Mouse (Mus musculus) lung, adult 2 months (tissue): ENCODE data around the gene Nxnl1. TPM values are rescaled to one million over a fixed set of nuclear protein-coding genes. Genes with fewer than 3 reads are reported as not detected.
"Not testable (repeated sequence)": the region's sequence is repeated elsewhere in the genome, so short reads cannot be mapped to it uniquely, and the experiment has no call there.

ENCODE experiments used
- DNase-seq: peaks from one replicate; pipeline ENCODE4 v3.0.0; 2022
- H3K4me1 ChIP-seq: fragments of 200-500 bp; 2 replicates; pipeline ENCODE4 v1.6.1; 2011; ENCODE audit warnings: low read length; ENCODE audit not compliant: control insufficient read depth, insufficient read depth
- H3K4me3 ChIP-seq: fragments of 200-500 bp; replicated peaks from 2 replicates; pipeline ENCODE3; 2011; ENCODE audit warnings: low read depth, mild to moderate bottlenecking, control low read depth, low read length; ENCODE audit errors: extremely low read depth
- CTCF ChIP-seq: fragments of 200-500 bp; IDR thresholded peaks from 2 replicates; pipeline ENCODE4 v1.5.1; 2011; ENCODE audit warnings: mild to moderate bottlenecking, low read length, control low read depth; ENCODE audit not compliant: insufficient read depth
- POLR2A ChIP-seq: fragments of 200-500 bp; IDR thresholded peaks from 2 replicates; pipeline ENCODE4 v1.6.1; 2011; ENCODE audit warnings: low read depth, mild to moderate bottlenecking, control low read depth, low read length, borderline replicate concordance; ENCODE audit errors: extremely low read depth
- WGBS: fragments of 180-500 bp; shearing (Covaris S2); methylation state at CpG from one replicate; pipeline ENCODE4 v1.1.7; 2018; 5-methylcytosine and 5-hydroxymethylcytosine counted together
- polyA plus RNA-seq: library from polyadenylated mRNA; depleted of rRNA; stranded (reverse); fragments of >200 nt; gene quantifications from 2 replicates; pipeline ENCODE4 v1.2.3, GENCODE M21; 2012

The Nxnl1 gene
- polyA plus RNA-seq, 1 experiment = not detected

- peak within 1 kb of the TSS; percentile 70 for H3K4me3 ChIP-seq
- DNase-seq = peak; percentile 97
- TF ChIP-seq POLR2A (peak; percentile 57; the same call in 1 of the 2 replicates), CTCF (no peak)
- under 1% methylated on average over 55 of the region's 55 CpGs for WGBS
- peaks cover 10% of the 10 kb centered on the region for H3K4me1 ChIP-seq
These were observed 23.6 kb downstream of the Nxnl1 start, which contains the start of gene Mvb12a for GRCm38 (mm10) chr8:71542632-71543343. TSS of gene Mvb12a (plus strand) at chr8:71542922.

- peak; percentile 88 for DNase-seq
- peaks cover 7% of the 10 kb centered on the region for H3K4me1 ChIP-seq
- TF ChIP-seq POLR2A (peak; percentile 44; the same call in 1 of the 2 replicates), CTCF (no peak)
- WGBS = 2% methylated on average over 37 of the region's 37 CpGs
- peak within 1 kb of the TSS; percentile 79 for H3K4me3 ChIP-seq
These were observed 29.2 kb downstream of the Nxnl1 start, which contains the start of gene Bst2 for GRCm38 (mm10) chr8:71537028-71537867. TSS of gene Bst2 (minus strand) at chr8:71537456.

- no peak for TF ChIP-seq POLR2A
- no peak for TF ChIP-seq CTCF
- no peak for DNase-seq
- H3K4me1 ChIP-seq = peaks cover 9% of the 10 kb centered on the region
- H3K4me3 ChIP-seq = no peak overlapping the region
- 73% methylated on average over 5 of the region's 5 CpGs for WGBS
These were observed 30.7 kb downstream of the Nxnl1 start for GRCm38 (mm10) chr8:71535663-71536062.

- no peak for TF ChIP-seq POLR2A
- no peak for TF ChIP-seq CTCF
- H3K4me1 ChIP-seq = peaks cover 9% of the 10 kb centered on the region
- 66% methylated on average over 3 of the region's 3 CpGs for WGBS
- H3K4me3 ChIP-seq = no peak overlapping the region
- DNase-seq = no peak
These were observed 32.1 kb downstream of the Nxnl1 start for GRCm38 (mm10) chr8:71534263-71534810.

GRCm38 (mm10) chr8:71530735-71531467 lies 35.5 kb downstream of the Nxnl1 start:
- not testable (repeated sequence) for DNase-seq, H3K4me3 ChIP-seq, H3K4me1 ChIP-seq
- peak; percentile 54 for TF ChIP-seq CTCF
- WGBS = 80% methylated on average over 8 of the region's 12 CpGs

- H3K4me3 ChIP-seq = no peak overlapping the region
- peaks cover 8% of the 10 kb centered on the region for H3K4me1 ChIP-seq
- DNase-seq = no peak
- TF ChIP-seq POLR2A (peak; percentile 44; the same call in 1 of the 2 replicates), CTCF (no peak)
- WGBS = 31% methylated on average over 11 of the region's 11 CpGs
These were observed 37.9 kb downstream of the Nxnl1 start for GRCm38 (mm10) chr8:71528362-71529073.

GRCm38 (mm10) chr8:71527162-71527870 lies 39.1 kb downstream of the Nxnl1 start:
- DNase-seq = no peak
- TF ChIP-seq POLR2A (no peak), CTCF (no peak)
- Histone ChIP-seq H3K4me3 (no peak overlapping the region), H3K4me1 (peaks cover 8% of the 10 kb centered on the region)
- WGBS = 57% methylated on average over 3 of the region's 3 CpGs

- peaks cover 10% of the 10 kb centered on the region for H3K4me1 ChIP-seq
- TF ChIP-seq CTCF (no peak), POLR2A (no peak)
- WGBS = 31% methylated on average over 6 of the region's 6 CpGs
- DNase-seq = no peak
- H3K4me3 ChIP-seq = no peak overlapping the region
These were observed 40.1 kb downstream of the Nxnl1 start for GRCm38 (mm10) chr8:71526272-71526671.
